Mouse (Mus musculus): Measurements from ENCODE around the gene Ssu2. TPM values are rescaled to one million over a fixed set of nuclear protein-coding genes. Genes with fewer than 3 reads are reported as not detected.

Gene Ssu2
- polyA plus RNA-seq, 1 experiment from 2014 or later, result 2.7 TPM

GRCm38 (mm10) chr6:112360676-112361075 lies 27.1 kb downstream of the Ssu2 start:
- no peaks in the 10 kb centered on the region for H3K36me3 ChIP-seq (ENCODE audit: control insufficient read depth, insufficient read depth, low read length)
- H3K4me1 ChIP-seq (ENCODE audit: control insufficient read depth, insufficient read depth, low read length), result no peaks in the 10 kb centered on the region
- H3K27me3 ChIP-seq (replicated peaks; ENCODE audit: control insufficient read depth, insufficient read depth, low read length), result no peaks in the 10 kb centered on the region
- no peak overlapping the region for H3K9ac ChIP-seq (ENCODE audit: low read depth, low read length)
- ATAC-seq, result no peak
- H3K4me2 ChIP-seq (ENCODE audit: low read depth, low read length), result no peak overlapping the region
- H3K4me3 ChIP-seq (ENCODE audit: low read length), result no peak overlapping the region
- no peak overlapping the region for H3K27ac ChIP-seq (ENCODE audit: low read length)
- no peaks in the 10 kb centered on the region for H3K9me3 ChIP-seq (ENCODE audit: control insufficient read depth, low read length)
- 80% methylated on average over 8 of the region's 8 CpGs for WGBS

- H3K4me2 ChIP-seq (ENCODE audit: low read depth, low read length), result no peak overlapping the region
- no peak for ATAC-seq
- H3K27me3 ChIP-seq (replicated peaks; ENCODE audit: control insufficient read depth, insufficient read depth, low read length), result no peaks in the 10 kb centered on the region
- no peaks in the 10 kb centered on the region for H3K4me1 ChIP-seq (ENCODE audit: control insufficient read depth, insufficient read depth, low read length)
- H3K9ac ChIP-seq (ENCODE audit: low read depth, low read length), result no peak overlapping the region
- H3K9me3 ChIP-seq (ENCODE audit: control insufficient read depth, low read length), result no peaks in the 10 kb centered on the region
- no peaks in the 10 kb centered on the region for H3K36me3 ChIP-seq (ENCODE audit: control insufficient read depth, insufficient read depth, low read length)
- 68% methylated on average over 1 of the region's 1 CpGs for WGBS
- H3K4me3 ChIP-seq (ENCODE audit: low read length), result no peak overlapping the region
- no peak overlapping the region for H3K27ac ChIP-seq (ENCODE audit: low read length)
These were observed 28.5 kb downstream of the Ssu2 start for GRCm38 (mm10) chr6:112359341-112359740.

DNA sequence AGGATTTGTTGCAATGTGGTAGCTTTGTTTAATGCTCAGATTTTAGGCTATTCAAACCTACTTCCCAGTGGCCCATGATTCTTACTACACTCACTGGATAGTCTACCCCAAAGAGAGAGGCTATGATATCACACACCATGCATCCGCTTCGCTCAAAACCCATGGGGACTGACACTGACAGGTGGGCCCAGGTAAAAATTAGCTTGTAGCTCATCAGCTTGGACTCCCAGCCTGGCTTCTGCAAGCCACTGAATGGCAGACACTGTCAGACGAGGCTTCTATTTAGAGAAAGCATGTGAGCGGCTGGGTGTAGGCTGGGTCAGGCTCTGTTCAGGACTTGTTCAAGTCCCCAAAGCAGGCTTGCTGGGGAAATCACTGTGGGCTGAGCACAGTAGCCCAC lies 37.4 kb downstream of the Ssu2 start:
- no peak for ATAC-seq
- 92% methylated on average over 4 of the region's 4 CpGs for WGBS
- H3K27ac ChIP-seq (ENCODE audit: low read length), result no peak overlapping the region

GRCm38 (mm10) chr6:112339016-112339415 lies 48.8 kb downstream of the Ssu2 start:
- H3K4me3 ChIP-seq (ENCODE audit: low read length), result no peak overlapping the region
- no peak overlapping the region for H3K9ac ChIP-seq (ENCODE audit: low read depth, low read length)
- H3K9me3 ChIP-seq (ENCODE audit: control insufficient read depth, low read length), result no peaks in the 10 kb centered on the region
- H3K4me1 ChIP-seq (ENCODE audit: control insufficient read depth, insufficient read depth, low read length), result no peaks in the 10 kb centered on the region
- H3K36me3 ChIP-seq (ENCODE audit: control insufficient read depth, insufficient read depth, low read length), result no peaks in the 10 kb centered on the region
- H3K27ac ChIP-seq (ENCODE audit: low read length), result no peak overlapping the region
- WGBS, result 78% methylated on average over 4 of the region's 4 CpGs
- no peak for ATAC-seq
- no peaks in the 10 kb centered on the region for H3K27me3 ChIP-seq (replicated peaks; ENCODE audit: control insufficient read depth, insufficient read depth, low read length)
- H3K4me2 ChIP-seq (ENCODE audit: low read depth, low read length), result no peak overlapping the region

More for the DNA sequence above, 37.4 kb downstream of the Ssu2 start:
- Histone ChIP-seq H3K4me3 (ENCODE audit: low read length) (no peak overlapping the region), H3K9ac (ENCODE audit: low read depth, low read length) (no peak overlapping the region), H3K9me3 (ENCODE audit: control insufficient read depth, low read length) (no peaks in the 10 kb centered on the region), H3K36me3 (ENCODE audit: control insufficient read depth, insufficient read depth, low read length) (no peaks in the 10 kb centered on the region), H3K27me3 (replicated peaks; ENCODE audit: control insufficient read depth, insufficient read depth, low read length) (no peaks in the 10 kb centered on the region), H3K4me1 (ENCODE audit: control insufficient read depth, insufficient read depth, low read length) (no peaks in the 10 kb centered on the region), H3K4me2 (ENCODE audit: low read depth, low read length) (no peak overlapping the region)

- Histone ChIP-seq H3K27ac (ENCODE audit: low read length) (no peak overlapping the region), H3K9me3 (ENCODE audit: control insufficient read depth, low read length) (no peaks in the 10 kb centered on the region), H3K36me3 (ENCODE audit: control insufficient read depth, insufficient read depth, low read length) (no peaks in the 10 kb centered on the region), H3K4me3 (ENCODE audit: low read length) (no peak overlapping the region), H3K4me1 (ENCODE audit: control insufficient read depth, insufficient read depth, low read length) (no peaks in the 10 kb centered on the region), H3K27me3 (replicated peaks; ENCODE audit: control insufficient read depth, insufficient read depth, low read length) (no peaks in the 10 kb centered on the region), H3K4me2 (ENCODE audit: low read depth, low read length) (no peak overlapping the region), H3K9ac (ENCODE audit: low read depth, low read length) (no peak overlapping the region)
- 68% methylated on average over 6 of the region's 6 CpGs for WGBS
- ATAC-seq, result no peak
These were observed 50.2 kb downstream of the Ssu2 start for GRCm38 (mm10) chr6:112337667-112338066.

- H3K4me3 ChIP-seq (ENCODE audit: low read length), result no peak overlapping the region
- H3K27ac ChIP-seq (ENCODE audit: low read length), result no peak overlapping the region
- H3K9ac ChIP-seq (ENCODE audit: low read depth, low read length), result no peak overlapping the region
- ATAC-seq, result no peak
- H3K4me2 ChIP-seq (ENCODE audit: low read depth, low read length), result no peak overlapping the region
- 83% methylated on average over 5 of the region's 5 CpGs for WGBS
- no peaks in the 10 kb centered on the region for H3K36me3 ChIP-seq (ENCODE audit: control insufficient read depth, insufficient read depth, low read length)
- no peaks in the 10 kb centered on the region for H3K27me3 ChIP-seq (replicated peaks; ENCODE audit: control insufficient read depth, insufficient read depth, low read length)
- no peaks in the 10 kb centered on the region for H3K4me1 ChIP-seq (ENCODE audit: control insufficient read depth, insufficient read depth, low read length)
- no peaks in the 10 kb centered on the region for H3K9me3 ChIP-seq (ENCODE audit: control insufficient read depth, low read length)
These were observed 53.9 kb downstream of the Ssu2 start for GRCm38 (mm10) chr6:112333930-112334329.

DNA sequence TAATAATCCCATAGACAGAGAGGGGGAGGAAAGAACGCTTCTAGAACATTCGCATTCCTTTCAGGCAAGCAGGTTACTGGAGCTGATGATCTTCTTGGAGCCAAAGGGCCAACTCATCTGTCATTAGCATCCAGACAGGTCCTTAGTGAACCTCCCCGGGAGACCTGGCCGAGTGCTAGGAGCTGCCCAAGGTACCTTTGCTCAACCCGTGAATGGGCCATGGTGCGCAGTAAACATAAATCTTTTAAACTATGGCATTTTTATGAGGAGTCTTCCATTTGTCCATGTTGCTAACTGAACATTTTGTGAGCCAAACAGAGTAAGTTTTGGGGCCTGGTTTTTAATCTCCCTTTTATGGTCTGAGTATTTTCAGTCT lies 56.6 kb downstream of the Ssu2 start:
- no peaks in the 10 kb centered on the region for H3K9me3 ChIP-seq (ENCODE audit: control insufficient read depth, low read length)
- H3K36me3 ChIP-seq (ENCODE audit: control insufficient read depth, insufficient read depth, low read length), result no peaks in the 10 kb centered on the region
- ATAC-seq, result no peak
- WGBS, result 53% methylated on average over 6 of the region's 6 CpGs
- no peak overlapping the region for H3K4me2 ChIP-seq (ENCODE audit: low read depth, low read length)
- H3K4me1 ChIP-seq (ENCODE audit: control insufficient read depth, insufficient read depth, low read length), result no peaks in the 10 kb centered on the region
- no peak overlapping the region for H3K27ac ChIP-seq (ENCODE audit: low read length)
- H3K27me3 ChIP-seq (replicated peaks; ENCODE audit: control insufficient read depth, insufficient read depth, low read length), result no peaks in the 10 kb centered on the region
- no peak overlapping the region for H3K9ac ChIP-seq (ENCODE audit: low read depth, low read length)
- no peak overlapping the region for H3K4me3 ChIP-seq (ENCODE audit: low read length)

- no peaks in the 10 kb centered on the region for H3K27me3 ChIP-seq (replicated peaks; ENCODE audit: control insufficient read depth, insufficient read depth, low read length)
- no peak overlapping the region for H3K27ac ChIP-seq (ENCODE audit: low read length)
- H3K4me2 ChIP-seq (ENCODE audit: low read depth, low read length), result no peak overlapping the region
- no peak overlapping the region for H3K9ac ChIP-seq (ENCODE audit: low read depth, low read length)
- no peaks in the 10 kb centered on the region for H3K4me1 ChIP-seq (ENCODE audit: control insufficient read depth, insufficient read depth, low read length)
- WGBS, result 85% methylated on average over 5 of the region's 5 CpGs
- H3K36me3 ChIP-seq (ENCODE audit: control insufficient read depth, insufficient read depth, low read length), result no peaks in the 10 kb centered on the region
- no peak for ATAC-seq
- no peak overlapping the region for H3K4me3 ChIP-seq (ENCODE audit: low read length)
- H3K9me3 ChIP-seq (ENCODE audit: control insufficient read depth, low read length), result no peaks in the 10 kb centered on the region
These were observed 57.2 kb downstream of the Ssu2 start for GRCm38 (mm10) chr6:112330520-112331222.

GRCm38 (mm10) chr6:112327793-112328192 lies 60.0 kb downstream of the Ssu2 start:
- Histone ChIP-seq H3K4me2 (ENCODE audit: low read depth, low read length) (no peak overlapping the region), H3K27ac (ENCODE audit: low read length) (no peak overlapping the region), H3K27me3 (replicated peaks; ENCODE audit: control insufficient read depth, insufficient read depth, low read length) (no peaks in the 10 kb centered on the region), H3K9ac (ENCODE audit: low read depth, low read length) (no peak overlapping the region), H3K4me1 (ENCODE audit: control insufficient read depth, insufficient read depth, low read length) (no peaks in the 10 kb centered on the region), H3K36me3 (ENCODE audit: control insufficient read depth, insufficient read depth, low read length) (no peaks in the 10 kb centered on the region), H3K4me3 (ENCODE audit: low read length) (no peak overlapping the region), H3K9me3 (ENCODE audit: control insufficient read depth, low read length) (no peaks in the 10 kb centered on the region)
- WGBS, result 74% methylated on average over 5 of the region's 5 CpGs
- no peak for ATAC-seq

GRCm38 (mm10) chr6:112325213-112325612 lies 62.6 kb downstream of the Ssu2 start:
- Histone ChIP-seq H3K4me2 (ENCODE audit: low read depth, low read length) (no peak overlapping the region), H3K27me3 (replicated peaks; ENCODE audit: control insufficient read depth, insufficient read depth, low read length) (no peaks in the 10 kb centered on the region), H3K4me1 (ENCODE audit: control insufficient read depth, insufficient read depth, low read length) (no peaks in the 10 kb centered on the region), H3K9ac (ENCODE audit: low read depth, low read length) (no peak overlapping the region), H3K9me3 (ENCODE audit: control insufficient read depth, low read length) (no peaks in the 10 kb centered on the region), H3K36me3 (ENCODE audit: control insufficient read depth, insufficient read depth, low read length) (no peaks in the 10 kb centered on the region), H3K4me3 (ENCODE audit: low read length) (no peak overlapping the region), H3K27ac (ENCODE audit: low read length) (no peak overlapping the region)
- no peak for ATAC-seq
- WGBS, result 83% methylated on average over 3 of the region's 3 CpGs
